In genomic region chr19:49966284-49966841, GRCm38 (mm10) we compare ENCODE assay signal across 12 mouse cellular contexts.
DNase-seq lines count a peak whose midpoint lies in the region; ATAC-seq lines count a peak whose summit lies in the region.
"Had no signal": no experiment of that assay in that cellular context is flagged by ENCODE, and none has a peak within 500 bp of the region (broad histone marks: within the 10 kb centered on the region; RNA-seq: fewer than 3 reads in every experiment).

No protein-coding gene starts in this region.

- ATAC-seq in frontal cortex, adult (ENCODE audit: low TSS enrichment), result peak; percentile 91
- ATAC-seq: forebrain, embryonic 13.5 days had no signal

- no peak for DNase-seq in frontal cortex, postnatal 14 days (ENCODE audit: low spot score in 2 of 2)
- peak; percentile 6 for DNase-seq in ovary, postnatal 36 days (ENCODE audit: low spot score)
- DNase-seq in ovary, postnatal 14 days (ENCODE audit: low spot score), result no peak
- DNase-seq in retina, adult 2 months (ENCODE audit: low read depth, low spot score), result peak; percentile 18
- peak; percentile 50 for DNase-seq in telencephalon, adult 2 months (ENCODE audit: low read depth, low spot score)
- no peak for DNase-seq in kidney, postnatal 25 days
- no peak for DNase-seq in natural killer cell, adult 2 months (ENCODE audit: low spot score in 2 of 2)
- DNase-seq: adrenal gland, postnatal 14 days; gastrocnemius, postnatal 14 days; thymus, postnatal 14 days had no signal

Comparison
In these comparisons a context has a peak if more than half of its experiments do, and no peak if none do; other contexts are left out.
1. DNase-seq: peak in ovary, postnatal 36 days (single experiment), retina, adult 2 months (single experiment) and telencephalon, adult 2 months (single experiment); none in frontal cortex, postnatal 14 days (0 of 2), ovary, postnatal 14 days (single experiment), kidney, postnatal 25 days (0 of 2) and natural killer cell, adult 2 months (0 of 2).